Mouse (Mus musculus): ENCODE data around the gene Fam50a. TPM values are rescaled to one million over a fixed set of nuclear protein-coding genes. Genes with fewer than 3 reads are reported as not detected.
A peak's percentile ranks its signal among the peaks of the same experiment; 100 is the strongest.

Fam50a gene
- polyA plus RNA-seq, 1 experiment from 2014 or later, result 61.9 TPM

- peak; percentile 63 for ATAC-seq
- Histone ChIP-seq H3K4me3 (ENCODE audit: low read depth, low read length) (peak within 1 kb of the TSS; percentile 58), H3K36me3 (ENCODE audit: control insufficient read depth, insufficient read depth, low read length) (no peaks in the 10 kb centered on the region), H3K27ac (ENCODE audit: low read length) (peak within 1 kb of the TSS; percentile 82), H3K4me2 (ENCODE audit: low read length) (peak within 1 kb of the TSS; percentile 76), H3K4me1 (ENCODE audit: control insufficient read depth, insufficient read depth, low read length) (peaks cover 13% of the 10 kb centered on the region), H3K9me3 (replicated peaks; ENCODE audit: control insufficient read depth, low read length, poor library complexity, severe bottlenecking) (no peaks in the 10 kb centered on the region), H3K27me3 (ENCODE audit: control insufficient read depth, insufficient read depth, low read depth, low read length) (no peaks in the 10 kb centered on the region), H3K9ac (ENCODE audit: low read depth, low read length) (peak within 1 kb of the TSS; percentile 80)
- 22% methylated on average over 16 of the region's 16 CpGs for WGBS
Observed at GRCm38 (mm10) chrX:74281732-74282394, 31.0 kb upstream of the Fam50a start, which contains the start of the genes Taz and Dnase1l1. Gene Taz, plus strand, starts transcription at chrX:74281912. Gene Dnase1l1, minus strand, starts transcription at chrX:74282337.

- Histone ChIP-seq H3K4me3 (ENCODE audit: low read depth, low read length) (peak overlapping the region; percentile 58), H3K4me2 (ENCODE audit: low read length) (peak overlapping the region; percentile 76), H3K4me1 (ENCODE audit: control insufficient read depth, insufficient read depth, low read length) (peaks cover 13% of the 10 kb centered on the region), H3K9ac (ENCODE audit: low read depth, low read length) (peak overlapping the region; percentile 80), H3K27ac (ENCODE audit: low read length) (peak overlapping the region; percentile 82), H3K27me3 (ENCODE audit: control insufficient read depth, insufficient read depth, low read depth, low read length) (no peaks in the 10 kb centered on the region), H3K36me3 (ENCODE audit: control insufficient read depth, insufficient read depth, low read length) (no peaks in the 10 kb centered on the region), H3K9me3 (replicated peaks; ENCODE audit: control insufficient read depth, low read length, poor library complexity, severe bottlenecking) (no peaks in the 10 kb centered on the region)
- peak; percentile 86 for ATAC-seq
- 26% methylated on average over 39 of the region's 39 CpGs for WGBS
Observed at GRCm38 (mm10) chrX:74282395-74283091, 30.3 kb upstream of the Fam50a start.

GRCm38 (mm10) chrX:74283092-74283437 is 29.8 kb upstream of the Fam50a start:
- Histone ChIP-seq H3K36me3 (ENCODE audit: control insufficient read depth, insufficient read depth, low read length) (no peaks in the 10 kb centered on the region), H3K4me3 (ENCODE audit: low read depth, low read length) (peak overlapping the region; percentile 58), H3K4me1 (ENCODE audit: control insufficient read depth, insufficient read depth, low read length) (peaks cover 13% of the 10 kb centered on the region), H3K27me3 (ENCODE audit: control insufficient read depth, insufficient read depth, low read depth, low read length) (no peaks in the 10 kb centered on the region), H3K9me3 (replicated peaks; ENCODE audit: control insufficient read depth, low read length, poor library complexity, severe bottlenecking) (no peaks in the 10 kb centered on the region), H3K27ac (ENCODE audit: low read length) (peak overlapping the region; percentile 82), H3K4me2 (ENCODE audit: low read length) (peak overlapping the region; percentile 76), H3K9ac (ENCODE audit: low read depth, low read length) (peak overlapping the region; percentile 80)
- WGBS, result 33% methylated on average over 5 of the region's 5 CpGs
- peak; percentile 52; the same call in 1 of the 2 replicates for ATAC-seq

DNA sequence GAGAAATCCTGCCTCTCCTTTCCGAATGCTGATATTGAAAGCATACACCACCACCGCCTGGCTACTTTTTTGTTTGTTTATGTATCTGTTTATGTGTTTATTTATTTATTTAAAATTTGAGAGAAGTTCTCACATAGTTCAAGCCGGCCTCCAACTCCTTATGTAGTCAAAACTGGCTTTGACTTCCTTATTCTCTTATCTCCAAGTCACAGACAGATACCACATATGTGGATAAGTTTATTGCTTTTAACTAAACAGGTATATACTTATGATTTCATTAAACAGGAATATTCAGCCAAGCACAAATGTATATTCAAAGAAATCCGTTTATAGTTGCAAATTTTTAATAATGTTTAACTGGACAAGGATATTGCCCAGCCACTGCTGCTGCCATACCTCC is 19.4 kb upstream of the Fam50a start:
- ATAC-seq, result no peak
- no peak overlapping the region for H3K4me2 ChIP-seq (ENCODE audit: low read length)
- 80% methylated on average over 4 of the region's 4 CpGs for WGBS

DNA sequence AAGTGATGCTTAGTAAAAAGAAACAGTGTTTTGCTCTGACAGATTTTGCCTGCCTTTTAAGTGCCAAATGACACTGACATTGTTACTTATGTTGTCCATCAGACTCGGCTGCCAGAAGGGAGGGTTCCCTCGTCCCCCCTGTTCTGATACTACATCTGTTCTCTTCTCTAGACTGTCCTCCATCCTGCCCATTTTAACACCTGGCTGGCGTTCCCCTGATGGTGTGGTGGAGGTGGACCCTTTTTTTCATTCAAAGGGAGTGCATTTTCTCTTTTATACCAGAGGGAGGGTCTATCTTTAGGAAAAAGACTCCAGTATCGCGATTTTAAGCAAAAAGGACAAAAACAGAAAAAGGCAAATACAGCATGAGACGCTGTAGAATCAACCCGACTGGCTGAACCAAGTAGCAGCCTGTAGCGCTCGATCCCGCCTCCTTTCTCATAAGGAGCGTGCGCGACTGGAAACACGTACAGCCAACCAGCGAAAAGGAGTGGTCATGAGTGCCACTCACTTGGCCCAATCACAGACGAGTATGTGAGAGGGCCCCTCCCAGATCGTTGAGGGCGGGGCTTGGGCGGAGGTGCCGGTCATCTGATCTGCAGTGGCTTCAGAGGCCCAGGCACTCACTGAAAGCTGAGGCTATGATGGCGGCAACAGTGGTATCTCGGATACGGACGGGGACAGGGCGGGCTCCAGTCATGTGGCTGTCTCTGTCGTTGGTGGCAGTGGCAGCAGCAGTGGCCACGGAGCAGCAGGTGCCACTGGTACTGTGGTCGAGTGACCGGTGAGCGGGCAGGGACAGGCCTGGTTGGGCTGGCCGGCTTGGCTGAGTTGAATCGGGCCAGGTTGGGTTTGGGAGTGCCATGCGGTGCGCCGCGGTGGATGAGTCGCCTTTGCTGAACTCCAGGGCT is 16.0 kb upstream of the Fam50a start, which contains the start of gene Atp6ap1:
Gene Atp6ap1, plus strand, starts transcription at position 560 of the 911 bp plus-strand sequence.
- Histone ChIP-seq H3K27ac (ENCODE audit: low read length) (peak within 1 kb of the TSS; percentile 85), H3K27me3 (ENCODE audit: control insufficient read depth, insufficient read depth, low read depth, low read length) (no peaks in the 10 kb centered on the region), H3K4me1 (ENCODE audit: control insufficient read depth, insufficient read depth, low read length) (peaks cover 11% of the 10 kb centered on the region), H3K36me3 (ENCODE audit: control insufficient read depth, insufficient read depth, low read length) (0 out of 2 replicates have a peak, but pooled peaks cover 3% of the 10 kb centered on the region), H3K4me2 (ENCODE audit: low read length) (peak within 1 kb of the TSS; percentile 78), H3K9me3 (replicated peaks; ENCODE audit: control insufficient read depth, low read length, poor library complexity, severe bottlenecking) (no peaks in the 10 kb centered on the region), H3K4me3 (ENCODE audit: low read depth, low read length) (peak within 1 kb of the TSS; percentile 64), H3K9ac (ENCODE audit: low read depth, low read length) (peak within 1 kb of the TSS; percentile 84)
- peak; percentile 99 for ATAC-seq
- WGBS, result 22% methylated on average over 37 of the region's 37 CpGs

More for the DNA sequence above, 19.4 kb upstream of the Fam50a start:
- Histone ChIP-seq H3K4me1 (ENCODE audit: control insufficient read depth, insufficient read depth, low read length) (peaks cover 4% of the 10 kb centered on the region), H3K9ac (ENCODE audit: low read depth, low read length) (no peak overlapping the region), H3K27me3 (ENCODE audit: control insufficient read depth, insufficient read depth, low read depth, low read length) (no peaks in the 10 kb centered on the region), H3K9me3 (replicated peaks; ENCODE audit: control insufficient read depth, low read length, poor library complexity, severe bottlenecking) (no peaks in the 10 kb centered on the region), H3K4me3 (ENCODE audit: low read depth, low read length) (no peak overlapping the region), H3K36me3 (ENCODE audit: control insufficient read depth, insufficient read depth, low read length) (no peaks in the 10 kb centered on the region), H3K27ac (ENCODE audit: low read length) (no peak overlapping the region)

- H3K36me3 ChIP-seq (ENCODE audit: control insufficient read depth, insufficient read depth, low read length), result 0 out of 2 replicates have a peak, but pooled peaks cover 6% of the 10 kb centered on the region
- peaks cover 11% of the 10 kb centered on the region for H3K4me1 ChIP-seq (ENCODE audit: control insufficient read depth, insufficient read depth, low read length)
- H3K9me3 ChIP-seq (replicated peaks; ENCODE audit: control insufficient read depth, low read length, poor library complexity, severe bottlenecking), result no peaks in the 10 kb centered on the region
- H3K27ac ChIP-seq (ENCODE audit: low read length), result no peak overlapping the region
- ATAC-seq, result no peak
- no peak overlapping the region for H3K9ac ChIP-seq (ENCODE audit: low read depth, low read length)
- WGBS, result 96% methylated on average over 1 of the region's 1 CpGs
- H3K4me3 ChIP-seq (ENCODE audit: low read depth, low read length), result no peak overlapping the region
- H3K4me2 ChIP-seq (ENCODE audit: low read length), result no peak overlapping the region
- H3K27me3 ChIP-seq (ENCODE audit: control insufficient read depth, insufficient read depth, low read depth, low read length), result no peaks in the 10 kb centered on the region
Observed at GRCm38 (mm10) chrX:74298348-74298747, 14.5 kb upstream of the Fam50a start.

- Histone ChIP-seq H3K36me3 (ENCODE audit: control insufficient read depth, insufficient read depth, low read length) (0 out of 2 replicates have a peak, but pooled peaks cover 6% of the 10 kb centered on the region), H3K4me2 (ENCODE audit: low read length) (no peak overlapping the region), H3K27me3 (ENCODE audit: control insufficient read depth, insufficient read depth, low read depth, low read length) (no peaks in the 10 kb centered on the region), H3K4me3 (ENCODE audit: low read depth, low read length) (no peak overlapping the region), H3K27ac (ENCODE audit: low read length) (no peak overlapping the region), H3K4me1 (ENCODE audit: control insufficient read depth, insufficient read depth, low read length) (peaks cover 15% of the 10 kb centered on the region), H3K9me3 (replicated peaks; ENCODE audit: control insufficient read depth, low read length, poor library complexity, severe bottlenecking) (no peaks in the 10 kb centered on the region), H3K9ac (ENCODE audit: low read depth, low read length) (no peak overlapping the region)
- 73% methylated on average over 3 of the region's 3 CpGs for WGBS
- ATAC-seq, result no peak
Observed at GRCm38 (mm10) chrX:74299721-74300120, 13.1 kb upstream of the Fam50a start.

DNA sequence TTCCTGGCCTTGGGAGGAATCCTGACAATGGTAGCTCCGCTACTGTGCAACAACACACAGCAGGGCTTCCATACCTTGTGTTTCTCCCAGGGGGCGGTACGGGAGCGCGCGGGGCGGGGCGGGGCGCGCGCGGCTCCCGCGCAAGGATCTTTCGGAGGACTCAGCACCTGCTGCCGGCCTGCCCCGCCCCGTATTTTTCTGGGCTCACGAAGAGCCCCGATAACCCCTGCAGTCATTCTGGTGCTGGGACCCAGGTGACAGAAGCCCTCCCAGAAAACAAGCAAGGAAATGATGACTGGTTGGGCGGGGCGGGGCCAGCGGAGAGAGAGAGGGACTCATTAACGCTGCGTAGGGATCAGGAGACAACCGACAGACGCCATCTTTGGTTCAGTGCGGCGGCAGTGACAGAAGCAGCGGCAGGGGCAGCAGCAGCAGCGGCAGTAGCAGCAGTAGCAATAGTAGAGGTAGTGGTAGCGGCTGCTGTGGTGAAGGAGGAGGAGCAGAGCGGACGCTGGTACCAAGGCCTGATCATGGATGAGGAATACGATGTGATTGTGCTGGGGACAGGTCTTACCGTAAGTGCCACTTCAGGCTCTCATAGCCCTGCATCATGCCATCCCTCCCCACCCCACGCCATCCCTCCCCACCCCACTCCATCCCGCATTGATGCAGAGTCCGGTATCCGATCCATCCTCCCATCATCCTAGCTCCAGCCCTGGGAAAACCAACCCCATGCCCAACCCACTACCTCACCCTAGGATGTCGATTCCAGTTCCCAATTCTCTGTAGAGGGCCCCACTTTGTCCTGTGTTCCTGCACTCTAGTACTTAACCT is 7.7 kb upstream of the Fam50a start, which contains the start of gene Gdi1:
Gene Gdi1, plus strand, starts transcription at position 132 of the 834 bp plus-strand sequence.
- Histone ChIP-seq H3K9ac (ENCODE audit: low read depth, low read length) (peak within 1 kb of the TSS; percentile 79), H3K36me3 (ENCODE audit: control insufficient read depth, insufficient read depth, low read length) (peaks cover 6% of the 10 kb centered on the region; the same call in 1 of the 2 replicates), H3K9me3 (replicated peaks; ENCODE audit: control insufficient read depth, low read length, poor library complexity, severe bottlenecking) (no peaks in the 10 kb centered on the region), H3K27me3 (ENCODE audit: control insufficient read depth, insufficient read depth, low read depth, low read length) (no peaks in the 10 kb centered on the region), H3K4me2 (ENCODE audit: low read length) (peak within 1 kb of the TSS; percentile 80), H3K27ac (ENCODE audit: low read length) (peak within 1 kb of the TSS; percentile 96), H3K4me1 (ENCODE audit: control insufficient read depth, insufficient read depth, low read length) (peaks cover 21% of the 10 kb centered on the region), H3K4me3 (ENCODE audit: low read depth, low read length) (peak within 1 kb of the TSS; percentile 49)
- WGBS, result 18% methylated on average over 34 of the region's 41 CpGs
- ATAC-seq, result peak; percentile 86

All from midbrain, embryonic 16.5 days (tissue).